Mouse (Mus musculus): ENCODE results near the gene Arhgap45.

Gene Arhgap45

GRCm38 (mm10) chr10:79987771-79988505 is 28.5 kb upstream of the Arhgap45 start:
- peak; percentile 56 for DNase-seq (ENCODE audit: low read depth)

DNA sequence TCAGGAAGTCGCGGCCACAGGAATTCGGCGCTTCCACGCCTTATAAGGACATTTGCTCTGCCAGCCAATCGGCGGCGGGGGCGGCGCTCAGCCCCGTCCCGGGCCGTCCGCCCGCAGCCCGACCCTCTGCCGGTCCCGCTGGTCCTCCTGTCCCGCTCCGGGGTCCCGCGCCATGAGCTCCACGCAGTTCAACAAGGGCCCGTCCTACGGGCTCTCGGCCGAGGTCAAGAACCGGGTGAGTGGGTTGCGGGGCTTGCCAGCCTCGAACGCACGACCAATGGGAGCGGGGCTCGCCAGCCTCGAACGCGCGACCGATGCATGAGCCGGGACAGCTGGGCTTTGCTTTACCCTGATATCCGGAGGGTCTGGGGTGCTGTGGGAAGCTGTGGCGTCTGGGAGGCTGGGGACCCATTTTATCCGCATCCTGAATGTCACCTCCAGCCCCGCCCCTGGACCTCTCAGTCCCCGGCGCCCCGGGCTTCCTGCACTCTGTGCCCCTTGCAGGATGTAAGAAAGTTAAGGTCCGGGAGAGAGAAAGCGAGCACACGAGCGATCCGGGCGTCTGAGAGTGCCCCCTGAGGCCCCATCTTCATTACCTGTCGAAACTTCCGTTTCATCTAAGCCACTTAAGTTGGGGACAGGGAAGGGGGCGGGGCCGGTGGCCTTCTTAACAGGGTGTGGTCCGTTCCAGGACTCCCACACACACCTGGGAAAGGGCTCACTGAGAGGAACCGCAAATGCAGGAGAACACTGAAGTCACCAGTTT is 27.8 kb upstream of the Arhgap45 start, which contains the start of gene Cnn2:
TSS of gene Cnn2 (plus strand) at position 79 of the 766 bp plus-strand sequence.
- DNase-seq (ENCODE audit: low read depth) = peak; percentile 81

DNA sequence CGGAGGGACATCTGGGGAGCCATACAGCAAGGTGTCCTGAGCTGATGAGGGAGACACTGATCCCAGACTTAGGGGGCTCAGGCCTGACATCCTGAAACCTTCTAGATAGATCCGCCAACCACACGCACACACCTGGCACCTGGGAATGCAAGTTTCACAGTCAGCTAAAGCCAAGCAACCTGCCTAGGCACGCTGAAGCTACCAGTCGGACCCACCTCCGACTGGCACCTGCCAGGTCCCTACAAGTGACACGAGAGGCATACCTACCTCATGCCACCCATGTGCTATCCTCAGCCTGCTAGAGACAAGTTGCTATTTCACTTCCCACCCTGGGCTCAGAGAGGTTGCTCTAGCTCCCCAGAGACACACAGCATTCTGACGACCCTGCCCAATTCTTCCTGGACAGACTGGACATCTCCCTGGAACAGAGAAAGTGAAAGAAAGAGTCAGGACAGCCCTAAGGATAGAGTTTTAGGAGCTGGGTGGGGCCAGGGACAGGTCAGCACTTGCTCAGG is 27.1 kb upstream of the Arhgap45 start:
- DNase-seq (ENCODE audit: low read depth) = no peak

- DNase-seq (ENCODE audit: low read depth) = no peak
Observed at GRCm38 (mm10) chr10:79989870-79990269, 26.6 kb upstream of the Arhgap45 start.

GRCm38 (mm10) chr10:79991099-79991498 is 25.4 kb upstream of the Arhgap45 start:
- DNase-seq (ENCODE audit: low read depth) = no peak

DNA sequence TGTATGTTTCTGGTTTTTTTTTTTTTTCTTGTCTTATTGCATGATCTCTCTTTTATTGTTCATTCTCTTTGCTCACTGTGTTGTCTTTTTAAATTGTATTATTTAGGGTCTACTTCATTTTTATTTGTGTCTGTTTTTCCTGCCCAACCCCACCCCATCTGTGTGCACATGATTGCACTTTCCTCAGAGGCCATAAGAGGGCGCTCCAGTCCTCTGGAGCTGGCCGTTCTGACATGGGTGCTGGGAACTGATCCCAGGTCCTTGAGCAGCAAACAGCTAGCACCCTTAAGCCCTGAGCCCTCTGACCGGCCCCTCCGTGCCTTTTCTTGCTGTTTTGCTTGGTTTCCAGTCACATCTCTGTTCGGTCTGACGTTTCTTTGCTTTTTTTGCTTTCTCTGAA is 24.9 kb upstream of the Arhgap45 start:
- peak; percentile 47 for DNase-seq (ENCODE audit: low read depth)

DNA sequence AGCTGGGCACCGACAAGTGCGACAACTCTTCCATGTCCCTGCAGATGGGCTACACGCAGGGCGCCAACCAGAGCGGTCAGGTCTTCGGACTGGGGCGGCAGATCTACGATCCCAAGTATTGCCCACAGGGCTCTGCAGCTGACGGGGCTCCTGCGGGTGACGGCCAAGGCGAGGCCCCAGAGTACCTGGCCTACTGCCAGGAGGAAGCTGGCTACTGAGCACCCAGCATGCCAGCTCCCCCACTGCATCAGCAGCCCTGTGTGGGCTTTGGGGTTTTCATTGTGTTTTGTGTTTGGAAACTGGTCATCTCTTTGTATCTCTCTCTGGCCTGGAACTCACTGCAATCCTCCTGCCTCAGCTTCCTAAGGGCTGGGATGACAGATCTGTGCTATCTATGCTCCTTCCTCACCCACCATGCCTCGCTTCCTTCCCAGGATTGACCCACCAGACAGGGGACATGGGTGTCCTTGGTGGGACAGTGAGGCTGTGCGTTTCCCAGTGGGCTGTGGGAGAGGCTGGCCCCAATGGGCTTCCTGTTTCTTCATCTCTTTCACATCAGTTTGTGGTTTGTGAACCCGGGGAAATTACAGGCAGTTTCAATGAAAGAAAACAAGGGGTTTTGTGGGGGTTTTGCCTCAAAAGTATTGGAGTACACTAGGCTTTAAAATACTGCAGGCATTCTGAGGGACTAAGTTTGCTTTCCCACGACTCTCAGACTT is 21.9 kb upstream of the Arhgap45 start:
- DNase-seq (ENCODE audit: low read depth) = peak; percentile 72

DNA sequence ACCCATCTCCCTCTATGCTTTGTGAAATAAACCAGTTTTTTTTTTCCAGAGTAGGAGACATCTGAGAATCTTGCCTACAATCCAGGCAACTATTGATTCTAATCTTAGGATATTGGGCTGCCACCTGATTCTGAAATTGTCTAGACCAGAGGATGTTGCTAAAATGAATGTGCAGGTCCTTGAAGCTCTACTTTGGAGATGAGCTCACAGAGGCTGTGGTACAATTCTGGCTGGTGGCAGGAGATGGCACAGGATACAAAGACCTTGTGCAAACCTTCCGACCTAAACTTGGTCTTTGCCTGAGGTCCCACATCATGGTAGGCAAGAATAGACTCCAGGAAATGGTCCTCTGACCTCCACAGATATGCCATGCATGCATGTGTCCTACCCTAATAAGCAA is 20.8 kb upstream of the Arhgap45 start:
- peak; percentile 69 for DNase-seq (ENCODE audit: low read depth)

GRCm38 (mm10) chr10:79996272-79997033 is 20.0 kb upstream of the Arhgap45 start, which contains the start of gene Abca7:
Gene Abca7, plus strand, starts transcription at chr10:79996494.
- DNase-seq (ENCODE audit: low read depth) = peak; percentile 98

DNA sequence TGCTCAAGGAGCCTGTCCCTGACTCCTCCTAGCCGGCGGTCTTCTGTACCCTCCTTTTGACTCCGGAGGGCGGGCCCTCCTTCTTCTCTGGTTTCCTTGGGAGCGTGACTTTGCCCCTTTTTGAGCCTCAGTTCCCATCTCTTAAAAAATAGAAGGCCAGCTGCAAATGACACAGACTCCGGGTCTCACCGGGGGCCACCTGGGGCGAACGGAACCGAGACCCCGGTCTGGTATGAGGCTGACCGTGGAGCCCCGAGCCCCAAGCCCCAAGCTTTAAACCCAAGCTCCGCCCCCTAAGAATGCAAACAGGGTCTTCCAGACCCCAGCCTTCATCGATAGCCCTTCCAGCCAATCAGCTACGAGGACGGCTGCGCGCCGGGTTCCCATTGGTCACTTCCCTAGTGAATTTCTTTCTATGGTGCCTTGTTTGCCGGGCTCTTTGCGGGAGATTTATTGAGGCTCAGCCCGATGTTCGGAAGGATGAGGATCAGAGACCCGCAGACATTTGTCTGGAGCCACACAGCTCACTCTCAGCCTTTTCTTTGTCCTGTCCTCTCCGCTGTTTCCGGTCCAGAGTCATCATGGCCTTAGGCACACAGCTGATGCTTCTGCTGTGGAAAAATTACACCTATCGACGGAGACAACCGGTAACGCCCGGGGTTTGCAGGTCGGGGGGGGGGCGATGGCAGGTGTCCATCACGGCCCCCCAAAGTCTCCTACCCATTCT is 19.3 kb upstream of the Arhgap45 start:
- peak; percentile 82 for DNase-seq (ENCODE audit: low read depth)

DNA sequence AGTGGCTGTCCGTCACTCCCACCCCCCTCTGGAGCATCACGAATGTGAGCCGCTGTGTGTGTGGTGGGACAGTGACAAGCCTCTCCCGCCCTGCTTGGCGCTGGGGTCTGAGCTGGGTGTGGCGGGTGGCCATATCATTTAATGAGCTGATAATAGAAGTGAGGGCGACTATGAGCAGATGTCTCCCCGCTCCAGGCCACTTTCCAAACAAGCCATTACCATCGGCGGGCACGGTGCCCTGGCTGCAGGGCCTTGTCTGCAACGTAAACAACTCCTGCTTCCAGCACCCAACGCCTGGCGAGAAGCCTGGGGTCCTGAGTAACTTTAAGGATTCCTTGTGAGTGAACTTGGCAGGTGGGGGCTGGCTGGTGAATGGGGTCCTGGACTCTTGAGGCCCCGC is 18.6 kb upstream of the Arhgap45 start:
- no peak for DNase-seq (ENCODE audit: low read depth)

GRCm38 (mm10) chr10:80001945-80002344 is 14.5 kb upstream of the Arhgap45 start:
- no peak for DNase-seq (ENCODE audit: low read depth)

DNA sequence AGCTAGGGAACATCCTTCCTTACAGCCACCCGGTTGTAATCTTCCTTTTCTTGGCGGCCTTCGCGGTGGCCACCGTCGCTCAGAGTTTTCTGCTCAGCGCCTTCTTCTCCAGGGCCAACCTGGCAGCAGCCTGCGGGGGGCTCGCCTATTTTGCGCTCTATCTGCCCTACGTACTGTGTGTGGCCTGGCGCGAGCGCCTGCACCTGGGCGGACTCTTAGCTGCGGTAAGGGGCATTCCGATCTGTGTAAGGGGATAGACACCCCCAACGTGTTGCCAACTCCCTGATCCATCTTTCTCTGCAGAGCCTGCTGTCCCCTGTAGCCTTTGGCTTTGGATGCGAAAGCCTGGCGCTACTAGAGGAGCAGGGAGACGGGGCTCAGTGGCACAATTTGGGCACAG is 13.6 kb upstream of the Arhgap45 start:
- DNase-seq (ENCODE audit: low read depth) = no peak

DNA sequence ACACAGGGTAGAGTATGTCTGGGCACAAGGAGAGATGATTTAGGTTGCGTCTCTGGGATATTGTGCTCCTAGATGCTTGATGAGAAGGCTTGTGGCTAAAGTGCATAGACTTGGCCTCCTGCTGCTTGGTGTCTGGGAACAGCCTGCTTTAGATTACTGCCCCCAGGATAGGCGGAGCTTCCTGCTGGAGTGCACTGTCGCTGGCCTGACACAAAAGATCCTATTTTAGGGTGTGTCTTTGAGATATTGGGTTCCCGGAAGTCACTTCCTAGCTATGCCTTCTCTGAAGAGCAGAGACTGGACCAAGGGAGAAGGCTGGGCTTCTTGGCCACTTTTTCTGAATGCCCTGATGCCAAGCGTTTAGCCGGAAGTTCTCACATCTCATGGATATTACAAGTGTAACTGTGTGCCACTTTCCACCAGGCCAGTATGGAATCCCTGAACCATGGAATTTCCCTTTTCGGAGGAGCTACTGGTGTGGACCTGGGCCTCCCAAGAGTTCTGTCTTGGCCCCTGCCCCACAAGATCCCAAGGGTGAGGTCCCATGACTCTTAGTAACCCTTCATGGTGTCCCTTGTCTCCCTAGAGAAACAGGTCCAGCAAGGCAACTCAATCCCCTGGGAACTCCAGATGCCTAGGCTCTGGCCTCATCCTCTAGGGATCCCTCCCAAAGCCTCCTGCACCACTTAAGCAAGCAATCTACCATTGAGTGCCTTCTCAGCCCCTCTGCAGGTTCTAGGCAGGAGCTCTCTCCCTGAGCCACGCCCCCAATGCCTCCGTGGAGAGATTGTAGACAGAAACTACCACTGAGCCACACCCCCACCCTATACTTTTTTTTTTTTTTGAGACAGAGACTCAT is 12.8 kb upstream of the Arhgap45 start:
- DNase-seq (ENCODE audit: low read depth) = no peak

GRCm38 (mm10) chr10:80004233-80004705 is 12.2 kb upstream of the Arhgap45 start:
- no peak for DNase-seq (ENCODE audit: low read depth)

DNA sequence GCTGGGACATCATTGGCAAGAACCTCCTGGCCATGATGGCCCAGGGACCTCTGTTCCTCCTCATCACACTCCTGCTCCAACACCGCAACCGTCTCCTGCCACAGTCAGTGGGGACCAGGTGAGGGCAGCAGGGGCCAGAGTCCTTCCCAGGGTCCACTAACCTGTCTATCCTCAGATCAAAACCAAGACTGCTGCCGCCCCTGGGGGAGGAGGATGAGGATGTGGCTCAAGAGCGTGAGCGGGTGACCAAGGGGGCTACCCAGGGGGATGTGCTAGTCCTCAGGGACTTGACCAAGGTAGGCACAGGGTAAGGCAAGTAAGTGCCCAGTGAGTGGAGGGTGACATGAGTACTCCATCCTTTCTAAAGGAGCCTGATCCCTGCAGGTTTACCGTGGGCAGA is 4.7 kb upstream of the Arhgap45 start:
- DNase-seq (ENCODE audit: low read depth) = no peak

- DNase-seq (ENCODE audit: low read depth) = no peak
Observed at GRCm38 (mm10) chr10:80013609-80014008, 2.8 kb upstream of the Arhgap45 start.

DNA sequence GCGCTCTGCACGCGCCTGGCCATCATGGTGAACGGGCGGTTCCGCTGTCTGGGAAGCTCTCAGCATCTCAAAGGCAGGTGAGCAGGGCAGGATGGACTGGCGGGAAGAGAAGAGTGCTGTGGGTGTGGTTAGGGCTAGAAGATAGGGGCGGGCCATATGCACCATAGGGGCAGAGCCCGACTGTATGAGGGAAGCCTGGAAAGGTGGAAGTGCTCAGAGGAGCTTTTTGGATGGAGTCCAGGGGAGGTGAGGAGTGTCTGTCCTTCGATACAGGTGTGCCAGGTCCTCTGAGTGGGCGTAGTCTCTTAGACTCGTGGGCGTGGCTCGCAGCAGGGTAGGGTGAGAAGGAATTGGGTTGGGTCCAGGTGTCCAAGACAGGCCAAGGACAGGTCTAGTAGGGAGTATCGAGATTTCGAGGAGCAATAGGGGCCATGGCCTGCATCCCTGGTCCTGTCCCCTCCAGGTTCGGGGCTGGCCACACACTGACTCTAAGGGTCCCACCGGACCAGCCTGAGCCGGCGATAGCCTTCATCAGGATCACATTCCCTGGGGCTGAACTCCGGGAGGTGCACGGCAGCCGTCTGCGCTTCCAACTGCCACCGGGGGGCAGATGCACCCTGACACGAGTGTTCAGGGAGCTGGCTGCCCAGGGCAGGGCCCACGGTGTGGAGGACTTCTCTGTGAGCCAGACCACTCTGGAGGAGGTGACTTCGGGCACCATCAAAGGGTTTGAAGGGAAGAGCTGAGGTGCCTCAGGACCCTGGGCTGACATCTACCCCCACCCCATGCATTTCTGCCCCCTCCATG is 1.8 kb upstream of the Arhgap45 start:
- DNase-seq (ENCODE audit: low read depth) = peak; percentile 46

GRCm38 (mm10) chr10:80015583-80015982 is 870 bp upstream of the Arhgap45 start:
- no peak for DNase-seq (ENCODE audit: low read depth)
